Mouse (Mus musculus) MEL (cell line): Measurements from ENCODE around the gene Cdh22. TPM values are rescaled to one million over a fixed set of nuclear protein-coding genes. Genes with fewer than 3 reads are reported as not detected.

Experiments used
- DNase-seq: peaks from one replicate; pipeline ENCODE4 v3.0.0; 2011; ENCODE audit warnings: low read depth, low spot score
- H3K27ac ChIP-seq: 2 replicates; pipeline ENCODE4 v1.5.1; 2012; ENCODE audit warnings: low read depth, mild to moderate bottlenecking, control low read depth, low read length, moderate library complexity; ENCODE audit not compliant: control insufficient read depth
- H3K27me3 ChIP-seq, 2 experiments: fragments of 150-350 bp in 1 of 2; sonication (generic) in 1 of 2; 2 replicates each; pipeline ENCODE4 v1.6.1; 2012; ENCODE audit warnings: low read length in 2 of 2, mild to moderate bottlenecking in 2 of 2, improper control_type of control experiment in 1 of 2, moderate library complexity in 1 of 2; ENCODE audit not compliant: insufficient read depth in 2 of 2, control insufficient read depth in 1 of 2
- H3K36me3 ChIP-seq, 2 experiments: 2 replicates each; pipeline ENCODE4 v1.6.1; 2012 to 2014; ENCODE audit warnings: low read length in 2 of 2, improper control_type of control experiment in 1 of 2, inconsistent platforms in 1 of 2, mild to moderate bottlenecking in 1 of 2; ENCODE audit not compliant: insufficient read depth in 2 of 2, control insufficient read depth in 1 of 2
- H3K4me1 ChIP-seq, 2 experiments: fragments of 150-350 bp in 1 of 2; sonication (generic) in 1 of 2; 2 replicates each; pipeline ENCODE4 v1.6.1; 2012; ENCODE audit warnings: low read length in 2 of 2, improper control_type of control experiment in 1 of 2, mild to moderate bottlenecking in 1 of 2; ENCODE audit not compliant: insufficient read depth in 2 of 2, control insufficient read depth in 1 of 2
- H3K4me3 ChIP-seq, 2 experiments: fragments of 150-350 bp in 1 of 2; sonication (generic) in 1 of 2; 2 replicates each; pipeline ENCODE4 v1.5.1; 2012; ENCODE audit warnings: low read depth in 2 of 2, low read length in 2 of 2, mild to moderate bottlenecking in 2 of 2, moderate library complexity in 2 of 2, control low read depth in 1 of 2, improper control_type of control experiment in 1 of 2; ENCODE audit not compliant: control insufficient read depth in 1 of 2, insufficient read depth in 1 of 2
- H3K79me2 ChIP-seq: 2 replicates; pipeline ENCODE4 v1.6.1; 2012; ENCODE audit warnings: mild to moderate bottlenecking, low read length, moderate library complexity; ENCODE audit not compliant: control insufficient read depth, poor library complexity, insufficient read depth
- H3K9ac ChIP-seq: 2 replicates; pipeline ENCODE4 v1.6.1; 2012; ENCODE audit warnings: low read depth, mild to moderate bottlenecking, control low read depth, low read length, moderate library complexity; ENCODE audit not compliant: control insufficient read depth, poor library complexity, severe bottlenecking
- H3K9me3 ChIP-seq: fragments of 150-350 bp; sonication (generic); replicated peaks from 2 replicates; pipeline ENCODE4 v1.6.1; 2012; ENCODE audit warnings: mild to moderate bottlenecking, low read length, improper control_type of control experiment, moderate library complexity; ENCODE audit not compliant: insufficient read depth
- BHLHE40 ChIP-seq: IDR thresholded peaks from 2 replicates; pipeline ENCODE4 v1.6.1; 2012; ENCODE audit warnings: low read depth, mild to moderate bottlenecking, inconsistent platforms, low read length, improper control_type of control experiment, borderline replicate concordance
- CHD1 ChIP-seq: IDR thresholded peaks from 2 replicates; pipeline ENCODE4 v1.6.1; 2012; ENCODE audit warnings: low read depth, mild to moderate bottlenecking, inconsistent platforms, low read length, improper control_type of control experiment
- CHD2 ChIP-seq: IDR thresholded peaks from 2 replicates; pipeline ENCODE4 v1.6.1; 2011; ENCODE audit warnings: low read length, improper control_type of control experiment
- CTCF ChIP-seq, 3 experiments: IDR thresholded peaks in 2 of 3; conservative IDR thresholded peaks in 1 of 3; 2 replicates each; pipeline ENCODE4 v1.5.1; 2011 to 2012; ENCODE audit warnings: low read length in 3 of 3, low read depth in 2 of 3, mild to moderate bottlenecking in 2 of 3, improper control_type of control experiment in 1 of 3, inconsistent platforms in 1 of 3, mixed read lengths in 1 of 3, moderate library complexity in 1 of 3; ENCODE audit not compliant: control insufficient read depth in 1 of 3, insufficient read depth in 1 of 3, poor library complexity in 1 of 3, severe bottlenecking in 1 of 3
- E2F4 ChIP-seq: IDR thresholded peaks from 2 replicates; pipeline ENCODE4 v1.6.1; 2011; ENCODE audit warnings: low read depth, low read length, improper control_type of control experiment, borderline replicate concordance
- GABPA ChIP-seq: IDR thresholded peaks from 2 replicates; pipeline ENCODE4 v1.6.1; 2012; ENCODE audit warnings: low read depth, mild to moderate bottlenecking, inconsistent platforms, low read length, improper control_type of control experiment, moderate library complexity
- JUND ChIP-seq: IDR thresholded peaks from 2 replicates; pipeline ENCODE4 v1.6.1; 2011; ENCODE audit warnings: low read depth, mild to moderate bottlenecking, improper control_type of control experiment, low read length
- KAT2A ChIP-seq: conservative IDR thresholded peaks from 2 replicates; pipeline ENCODE4 v1.6.1; 2012; ENCODE audit warnings: low read depth, low read length, improper control_type of control experiment, inconsistent platforms
- MAFK ChIP-seq: IDR thresholded peaks from 2 replicates; pipeline ENCODE4 v1.6.1; 2011; ENCODE audit warnings: low read depth, mild to moderate bottlenecking, low read length, improper control_type of control experiment, borderline replicate concordance
- MAZ ChIP-seq: IDR thresholded peaks from 2 replicates; pipeline ENCODE4 v1.6.1; 2012; ENCODE audit warnings: low read depth, mild to moderate bottlenecking, inconsistent platforms, low read length, improper control_type of control experiment
- MEF2A ChIP-seq: IDR thresholded peaks from 2 replicates; pipeline ENCODE4 v1.6.1; 2014; ENCODE audit warnings: low read depth, mild to moderate bottlenecking, inconsistent platforms, low read length, improper control_type of control experiment; ENCODE audit not compliant: poor library complexity, insufficient replicate concordance, severe bottlenecking; ENCODE audit errors: extremely low read depth
- NRF1 ChIP-seq: IDR thresholded peaks from 2 replicates; pipeline ENCODE4 v1.6.1; 2014; ENCODE audit warnings: low read depth, mild to moderate bottlenecking, inconsistent platforms, low read length, improper control_type of control experiment, moderate library complexity; ENCODE audit not compliant: poor library complexity, insufficient read depth, severe bottlenecking
- POLR2AphosphoS5 ChIP-seq: IDR thresholded peaks from 2 replicates; pipeline ENCODE4 v1.6.1; 2012; ENCODE audit warnings: low read depth, borderline replicate concordance, mild to moderate bottlenecking, inconsistent platforms, low read length, moderate library complexity, mixed read lengths
- RAD21 ChIP-seq: IDR thresholded peaks from 2 replicates; pipeline ENCODE4 v1.6.1; 2011; ENCODE audit warnings: mild to moderate bottlenecking, low read depth, low read length, improper control_type of control experiment
- RCOR1 ChIP-seq: IDR thresholded peaks from 2 replicates; pipeline ENCODE4 v1.6.1; 2012; ENCODE audit warnings: low read depth, mild to moderate bottlenecking, inconsistent platforms, low read length, improper control_type of control experiment
- SIN3A ChIP-seq: IDR thresholded peaks from 2 replicates; pipeline ENCODE4 v1.6.1; 2012; ENCODE audit warnings: low read length, improper control_type of control experiment, inconsistent platforms
- TBP ChIP-seq: IDR thresholded peaks from 2 replicates; pipeline ENCODE4 v1.8.0; 2011; ENCODE audit warnings: low read depth, low read length, improper control_type of control experiment
- UBTF ChIP-seq: IDR thresholded peaks from 2 replicates; pipeline ENCODE4 v1.6.1; 2012; ENCODE audit warnings: low read depth, mild to moderate bottlenecking, inconsistent platforms, low read length, improper control_type of control experiment, moderate library complexity, borderline replicate concordance; ENCODE audit not compliant: insufficient read depth
- USF1 ChIP-seq: IDR thresholded peaks from 2 replicates; pipeline ENCODE4 v1.6.1; 2014; ENCODE audit warnings: low read depth, mild to moderate bottlenecking, inconsistent platforms, low read length, improper control_type of control experiment, moderate library complexity
- USF2 ChIP-seq, 2 experiments: IDR thresholded peaks; 2 replicates each; pipeline ENCODE4 v1.6.1; 2011 to 2012; ENCODE audit warnings: improper control_type of control experiment in 2 of 2, low read length in 2 of 2, borderline replicate concordance in 1 of 2, inconsistent platforms in 1 of 2, low read depth in 1 of 2, mild to moderate bottlenecking in 1 of 2; ENCODE audit not compliant: insufficient read depth in 1 of 2
- ZC3H11A ChIP-seq: IDR thresholded peaks from 2 replicates; pipeline ENCODE4 v1.6.1; 2012; ENCODE audit warnings: low read depth, mild to moderate bottlenecking, inconsistent platforms, low read length, improper control_type of control experiment
- ZMIZ1 ChIP-seq: IDR thresholded peaks from 2 replicates; pipeline ENCODE4 v1.6.1; 2012; ENCODE audit warnings: low read depth, mild to moderate bottlenecking, inconsistent platforms, low read length, improper control_type of control experiment, moderate library complexity
- polyA plus RNA-seq, 2 experiments: library from polyadenylated mRNA; stranded (reverse) in 1 of 2; unstranded in 1 of 2; fragments of >175 nt in 1 of 2; fragments of >200 nt in 1 of 2; gene quantifications; 2 replicates each; pipeline versions ENCODE4 v1.2.1 to v1.2.4; 2012; ENCODE audit warnings: low replicate concordance in 2 of 2, low read depth in 1 of 2; ENCODE audit not compliant: insufficient read length in 2 of 2, insufficient read depth in 1 of 2, missing spikeins in 1 of 2
- total RNA-seq: library from RNA; depleted of rRNA; stranded (reverse); fragments of 300-350 nt; gene quantifications from 2 replicates; pipeline ENCODE4 v1.2.3, GENCODE M21; 2012

The Cdh22 gene
- total and polyA plus RNA-seq, 3 experiments, result not detected

DNA sequence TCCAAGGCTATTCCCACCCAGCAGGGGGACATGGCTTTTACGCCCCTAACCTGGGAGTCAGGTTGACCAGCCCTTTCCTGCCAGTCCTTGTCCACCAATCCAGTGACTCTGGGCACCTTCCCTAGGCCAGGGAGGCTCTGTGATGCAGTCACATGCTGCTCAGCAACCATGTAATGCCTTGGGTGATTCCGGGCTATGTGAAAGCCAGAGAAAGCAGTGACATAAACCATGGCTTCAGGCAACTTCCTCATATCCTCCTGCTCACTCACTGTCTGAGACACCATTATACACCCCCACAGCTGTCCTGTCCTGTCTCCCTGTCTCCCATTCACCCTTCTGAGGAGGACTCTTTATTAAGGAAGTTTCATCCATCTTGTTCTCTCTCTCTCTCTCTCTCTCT is 144.0 kb downstream of the Cdh22 start, which contains the start of gene 1700025C18Rik:
Gene 1700025C18Rik (minus strand): TSS at position 101 of the 400 bp plus-strand sequence.
- no peaks in the 10 kb centered on the region for H3K27me3 ChIP-seq
- no peaks in the 10 kb centered on the region for H3K36me3 ChIP-seq
- DNase-seq, result no peak
- TF ChIP-seq RCOR1 (no peak), ZMIZ1 (no peak), POLR2AphosphoS5 (no peak), KAT2A (no peak), USF1 (no peak), USF2 (IDR thresholded peaks at IDR 0.05; ENCODE audit: borderline replicate concordance in 1 of 2, insufficient read depth in 1 of 2, low read depth in 1 of 2, low read length in 2 of 2) (no peak), CTCF (IDR thresholded peaks at IDR 0.05 in 2 of 3, conservative IDR thresholded peaks at IDR 0.05 in 1 of 3; ENCODE audit: control insufficient read depth in 1 of 3, insufficient read depth in 1 of 3, low read depth in 2 of 3, low read length in 3 of 3, poor library complexity in 1 of 3, severe bottlenecking in 1 of 3) (no peak), RAD21 (no peak), ZC3H11A (no peak), MAZ (no peak), GABPA (no peak), SIN3A (no peak), UBTF (no peak), JUND (no peak), E2F4 (no peak), NRF1 (no peak), TBP (no peak)
- no peaks in the 10 kb centered on the region for H3K79me2 ChIP-seq
- no peaks in the 10 kb centered on the region for H3K9me3 ChIP-seq
- H3K9ac ChIP-seq, result no peak within 1 kb of the TSS
- no peaks in the 10 kb centered on the region for H3K4me1 ChIP-seq
- no peak within 1 kb of the TSS for H3K27ac ChIP-seq
- no peak within 1 kb of the TSS for H3K4me3 ChIP-seq

GRCm38 (mm10) chr2:165089470-165089869 is 145.2 kb downstream of the Cdh22 start:
- H3K36me3 ChIP-seq, result no peaks in the 10 kb centered on the region
- no peaks in the 10 kb centered on the region; a peak in 1 of 4 replicates for H3K27me3 ChIP-seq
- H3K4me1 ChIP-seq, result no peaks in the 10 kb centered on the region
- no peak for TF ChIP-seq RCOR1
- TF ChIP-seq MAFK, result no peak
- no peak for TF ChIP-seq CHD1
- TF ChIP-seq ZMIZ1, result no peak
- TF ChIP-seq MEF2A, result no peak
- no peak for TF ChIP-seq BHLHE40
- no peak for TF ChIP-seq CHD2
- TF ChIP-seq NRF1, result no peak
- no peak for TF ChIP-seq ZC3H11A
- no peak overlapping the region for H3K27ac ChIP-seq
- no peak overlapping the region for H3K9ac ChIP-seq
- no peak overlapping the region for H3K4me3 ChIP-seq
- H3K9me3 ChIP-seq, result no peaks in the 10 kb centered on the region
- DNase-seq, result peak; percentile 17
- H3K79me2 ChIP-seq, result no peaks in the 10 kb centered on the region
